Mouse (Mus musculus) adrenal gland, postnatal 36 days (tissue): Measurements from ENCODE around the gene Arnt. TPM values are rescaled to one million over a fixed set of nuclear protein-coding genes. Genes with fewer than 3 reads are reported as not detected.
"Not testable (repeated sequence)": the region's sequence is repeated elsewhere in the genome, so short reads cannot be mapped to it uniquely, and the experiment has no call there.

Source experiments
- DNase-seq, 2 experiments: peaks; one replicate each; pipeline ENCODE4 v3.0.0; 2021; ENCODE audit warnings: mixed read lengths in 1 of 2
- total RNA-seq, 2 experiments: library from RNA; stranded (reverse); gene quantifications; 2 replicates each; pipeline ENCODE4 v1.2.3; 2021

Gene Arnt
- total RNA-seq, 2 experiments from 2014 or later, result 63.5 to 68.0 TPM

GRCm38 (mm10) chr3:95526622-95527211 lies 92.5 kb downstream of the Arnt start, which contains the start of gene Ctss:
Ctss (plus strand) TSS chr3:95526786.
- DNase-seq, result no peak

GRCm38 (mm10) chr3:95529814-95530213 lies 95.6 kb downstream of the Arnt start:
- no peak for DNase-seq

GRCm38 (mm10) chr3:95531025-95531424 lies 96.8 kb downstream of the Arnt start:
- DNase-seq, result no peak

DNA sequence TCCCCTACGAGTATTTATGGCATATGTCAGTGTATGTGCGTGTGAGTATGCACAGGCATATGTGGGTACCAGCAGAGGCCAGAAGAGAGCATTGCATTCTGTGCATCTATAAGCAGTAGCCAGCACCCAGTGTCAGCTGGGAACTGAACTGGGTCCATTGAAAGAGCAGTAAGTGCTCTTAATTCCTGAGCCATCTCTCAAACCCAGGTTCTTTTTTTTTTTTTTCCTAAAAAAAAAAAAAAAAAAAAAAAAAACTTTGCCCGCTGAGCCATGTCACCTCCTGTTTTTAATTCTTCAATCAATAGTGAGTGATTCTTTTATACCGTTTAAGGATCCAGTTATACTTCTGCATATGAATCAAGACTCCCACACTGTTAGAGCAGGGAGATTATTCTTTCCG lies 99.2 kb downstream of the Arnt start:
- DNase-seq, result no peak

DNA sequence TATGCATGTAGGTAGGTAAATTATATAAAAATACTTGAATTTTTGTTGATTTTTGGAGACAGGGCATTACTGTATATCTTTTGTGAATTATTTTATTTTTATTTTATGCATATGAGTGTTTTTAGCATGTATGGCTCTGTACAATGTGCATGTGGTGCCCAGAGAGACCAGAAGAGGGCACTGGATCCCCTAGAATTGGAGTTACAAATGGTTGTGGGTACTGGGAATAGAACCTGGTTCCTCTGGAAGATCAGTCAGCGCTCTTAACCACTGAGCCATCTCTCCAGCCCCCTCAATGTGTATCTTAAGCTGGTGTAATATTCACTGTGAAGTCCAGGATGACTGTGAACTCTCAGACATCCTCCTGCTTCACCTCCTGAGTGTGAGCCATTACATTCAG lies 100.7 kb downstream of the Arnt start:
- DNase-seq, result no peak

- no peak for DNase-seq
Observed at GRCm38 (mm10) chr3:95538936-95539335, 104.7 kb downstream of the Arnt start.

DNA sequence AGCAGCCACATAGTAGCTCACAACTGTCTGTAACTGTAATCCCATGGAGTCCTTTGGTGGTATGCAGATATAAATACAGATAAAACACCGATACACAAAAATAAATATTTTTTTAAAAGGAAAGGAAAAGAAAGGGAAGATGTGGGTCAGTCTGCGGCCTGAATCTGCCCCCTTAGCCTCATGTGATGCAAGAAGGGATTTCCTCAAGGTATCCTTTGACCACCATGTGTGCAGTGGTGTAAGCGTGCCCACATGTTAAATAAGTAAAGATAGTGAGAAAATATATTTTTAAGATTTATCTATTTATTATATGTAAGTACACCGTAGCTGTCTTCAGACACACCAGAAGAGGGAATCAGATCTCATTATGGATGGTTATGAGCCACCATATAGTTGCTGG lies 105.6 kb downstream of the Arnt start:
- no peak for DNase-seq

DNA sequence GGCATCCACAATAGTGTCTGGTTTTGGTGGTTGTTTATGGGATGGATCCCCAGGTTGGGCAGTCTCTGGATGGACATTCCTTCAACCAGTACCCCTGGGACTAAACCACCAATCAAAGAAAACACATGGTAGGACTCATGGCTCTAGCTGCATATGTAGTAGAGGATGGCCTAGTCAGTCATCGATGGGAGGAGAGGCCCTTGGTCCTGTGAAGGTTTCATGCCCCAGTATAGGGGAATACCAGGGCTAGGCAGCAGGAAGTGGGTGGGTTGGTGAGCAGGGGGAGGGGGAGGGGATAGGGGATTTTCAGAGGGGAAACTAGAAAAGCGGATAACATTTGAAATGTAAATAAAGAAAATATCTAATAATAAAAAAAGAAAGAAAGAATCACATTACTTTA lies 107.0 kb downstream of the Arnt start:
- DNase-seq, result not testable (repeated sequence)

GRCm38 (mm10) chr3:95542171-95542570 lies 108.0 kb downstream of the Arnt start:
- no peak for DNase-seq

GRCm38 (mm10) chr3:95542981-95543380 lies 108.8 kb downstream of the Arnt start:
- no peak for DNase-seq

Other genes with a start within 250 kb of the Arnt start
- 10 to 100 TPM; 21.3 to 22.6 TPM for gene Gabpb2, start 216.5 kb upstream of the Arnt start, total RNA-seq
- 10 to 100 TPM; 86.9 to 94.8 TPM for gene Cdc42se1, start 205.7 kb upstream of the Arnt start, total RNA-seq
- gene Mllt11, start 202.2 kb upstream of the Arnt start, total RNA-seq, result 10 to 100 TPM in 1 of 2 experiments, 1 to 10 TPM in 1; 6.9 to 10.9 TPM
- gene Gm128, start 192.8 kb upstream of the Arnt start, total RNA-seq, result under 1 TPM; 0.17 to 0.26 TPM
- under 1 TPM in 1 of 2 experiments, not detected in 1; 0.89 TPM for gene Bnipl, start 183.2 kb upstream of the Arnt start, total RNA-seq
- 100 to 1,000 TPM; 120 to 147 TPM for gene Mindy1, start 153.0 kb upstream of the Arnt start, total RNA-seq
- gene Prune1, start 152.3 kb upstream of the Arnt start, total RNA-seq, result 10 to 100 TPM; 25.1 to 33.3 TPM
- gene Anxa9, start 127.2 kb upstream of the Arnt start, total RNA-seq, result 1 to 10 TPM; 1.1 to 3.3 TPM
- 100 to 1,000 TPM; 239 to 254 TPM for gene Cers2, start 119.6 kb upstream of the Arnt start, total RNA-seq
- 10 to 100 TPM; 25.9 to 29.7 TPM for gene Setdb1, start 77.2 kb upstream of the Arnt start, total RNA-seq
- not detected for gene 4930558C23Rik, start 31.5 kb upstream of the Arnt start, total RNA-seq
- 1 to 10 TPM; 7.2 to 9.0 TPM for gene Ctsk, start 64.9 kb downstream of the Arnt start, total RNA-seq
- gene Ctss, start 92.4 kb downstream of the Arnt start, total RNA-seq, result 10 to 100 TPM; 35.2 to 65.5 TPM
- not detected for gene Hormad1, start 125.3 kb downstream of the Arnt start, total RNA-seq
- 10 to 100 TPM; 40.6 to 53.7 TPM for gene Golph3l, start 154.5 kb downstream of the Arnt start, total RNA-seq
- gene Ensa, start 190.6 kb downstream of the Arnt start, total RNA-seq, result 100 to 1,000 TPM in 1 of 2 experiments, 10 to 100 TPM in 1; 83.6 to 107 TPM
- 100 to 1,000 TPM; 199 to 227 TPM for gene Mcl1, start 224.4 kb downstream of the Arnt start, total RNA-seq